Comparison of ENCODE assay signal across 11 mouse cellular contexts in the genomic region with DNA sequence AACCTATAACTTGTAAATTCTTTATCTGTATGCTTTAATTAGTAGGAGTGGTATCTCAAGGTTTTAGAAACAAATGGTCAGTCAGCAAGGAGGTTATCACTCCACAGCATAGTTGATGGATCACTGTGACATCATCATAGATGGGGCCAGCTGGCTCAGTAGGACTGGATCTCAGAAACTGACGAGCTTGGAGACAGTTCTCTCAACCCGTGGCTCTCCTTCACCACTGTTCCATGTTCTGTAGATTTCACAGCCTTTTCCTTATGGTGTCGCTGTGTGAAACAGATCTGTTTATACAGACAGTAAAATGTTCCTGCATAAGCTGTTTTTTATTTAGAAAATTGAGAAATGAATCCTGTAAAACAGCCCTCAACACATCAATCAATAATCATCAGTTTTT. TPM values are rescaled to one million over a fixed set of nuclear protein-coding genes. Genes with fewer than 3 reads are reported as not detected.
A peak's percentile ranks its signal among the peaks of the same experiment; 100 is the strongest.
DNase-seq lines count a peak whose midpoint lies in the region; ATAC-seq lines count a peak whose summit lies in the region.
"Had no signal": no experiment of that assay in that cellular context is flagged by ENCODE, and none has a peak within 500 bp of the region (broad histone marks: within the 10 kb centered on the region; RNA-seq: fewer than 3 reads in every experiment).

No protein-coding gene starts in this region.

- no peak for DNase-seq in heart, embryonic 10.5 days (ENCODE audit: low spot score)
- DNase-seq in heart, postnatal 25 days (ENCODE audit: low spot score), result no peak
- DNase-seq in left cerebral cortex, postnatal 14 days (ENCODE audit: low spot score in 2 of 2), result peak; percentile 16 to 35
- DNase-seq in left cerebral cortex, adult 8-10 months (ENCODE audit: low spot score in 2 of 2), result no peak
- peak; percentile 32 for DNase-seq in embryo, embryonic 10.5 days (ENCODE audit: low spot score)
- DNase-seq in ovary, postnatal 14 days (ENCODE audit: low spot score), result no peak
- no peak for DNase-seq in gastrocnemius, postnatal 10 days
- DNase-seq: lung, adult 2 months; thymus, adult 2 months had no signal

- H3K9ac ChIP-seq in liver, embryonic 15.5 days, result no peak overlapping the region

- no peak overlapping the region for H3K4me2 ChIP-seq in liver, embryonic 15.5 days

- H3K27me3 ChIP-seq in heart, embryonic 10.5 days (ENCODE audit: insufficient read depth, poor library complexity, severe bottlenecking), result no peaks in the 10 kb centered on the region
- H3K27me3 ChIP-seq in liver, embryonic 15.5 days, result no peaks in the 10 kb centered on the region

- H3K9me3 ChIP-seq in heart, embryonic 10.5 days, result no peaks in the 10 kb centered on the region
- no peaks in the 10 kb centered on the region for H3K9me3 ChIP-seq in liver, embryonic 15.5 days (replicated peaks)

- no peaks in the 10 kb centered on the region for H3K36me3 ChIP-seq in heart, embryonic 10.5 days
- no peaks in the 10 kb centered on the region for H3K36me3 ChIP-seq in liver, embryonic 15.5 days (replicated peaks)

- H3K4me3 ChIP-seq in heart, embryonic 10.5 days, result no peak overlapping the region
- no peak overlapping the region for H3K4me3 ChIP-seq in liver, embryonic 15.5 days (replicated peaks)
- H3K4me3 ChIP-seq: erythroblast, embryonic 14.5 days had no signal

- 50% methylated on average over 3 of the region's 3 CpGs for WGBS in heart, embryonic 10.5 days
- WGBS in liver, embryonic 15.5 days (ENCODE audit: insufficient replicate concordance), result 44% methylated on average over 3 of the region's 3 CpGs

- H3K27ac ChIP-seq in heart, embryonic 10.5 days, result peak overlapping the region; percentile 3; the same call in 1 of the 2 replicates
- peak overlapping the region; percentile 45; the same call in 1 of the 2 replicates for H3K27ac ChIP-seq in liver, embryonic 15.5 days (replicated peaks)

- intact Hi-C loops in heart, postnatal 25 days (cut with DNase I), result loop anchor here (2.0 kb wide), 1 partner anchor 183 kb away; no protein-coding TSS in a partner anchor
- intact Hi-C loops in left cerebral cortex, postnatal 14 days (cut with DNase I), result loop anchor here (5.0 kb wide), 3 partner anchors 86 to 256 kb away; no protein-coding TSS in a partner anchor

- ATAC-seq in liver, embryonic 15.5 days (ENCODE audit: insufficient read depth), result no peak

- H3K4me1 ChIP-seq in heart, embryonic 10.5 days, result peaks cover 15% of the 10 kb centered on the region
- peaks cover 29% of the 10 kb centered on the region for H3K4me1 ChIP-seq in liver, embryonic 15.5 days (replicated peaks)

RNA-seq across cellular contexts. Expression of gene Vwa8, which starts 2.5 kb away (rescaled TPM):
- polyA plus RNA-seq in heart, embryonic 10.5 days (2016; fragmentation: Nextera tagmentation; extraction: Ambion mirVana), result 12.1 and 18.6 TPM in 2 replicates
- 100 to 1,000 TPM; 140 to 147 TPM for total RNA-seq in heart, postnatal 25 days (2021)
- 10 to 100 TPM; 21.1 to 24.3 TPM for total RNA-seq in left cerebral cortex, postnatal 14 days (2021)
- 10 to 100 TPM; 34.7 to 41.3 (median 40.1) TPM for total RNA-seq in left cerebral cortex, adult 8-10 months (2022)
- 7.9 and 8.2 TPM in 2 replicates for polyA plus RNA-seq in liver, embryonic 15.5 days (2015; fragmentation: Nextera tagmentation; extraction: Ambion mirVana)
- total RNA-seq in gastrocnemius, postnatal 10 days (2021), result 10 to 100 TPM; 54.2 to 61.2 TPM

Comparison
In these comparisons a context has a peak if more than half of its experiments do, and no peak if none do; other contexts are left out.
1. DNase-seq: peak in left cerebral cortex, postnatal 14 days (2 of 2) and embryo, embryonic 10.5 days (single experiment); none in heart, embryonic 10.5 days (single experiment), heart, postnatal 25 days (single experiment), left cerebral cortex, adult 8-10 months (0 of 2), ovary, postnatal 14 days (single experiment) and gastrocnemius, postnatal 10 days (single experiment).